Mouse (Mus musculus): ENCODE measurements around the gene Dus3l.

The Dus3l gene

GRCm38 (mm10) chr17:56751404-56752072 lies 13.0 kb upstream of the Dus3l start:
- intact Hi-C loops (cut with DNase I), result no loop called here

GRCm38 (mm10) chr17:56753452-56753851 lies 11.1 kb upstream of the Dus3l start:
- intact Hi-C loops (cut with DNase I), result no loop called here

- intact Hi-C loops (cut with DNase I), result loop anchor here (5.0 kb wide), 2 partner anchors 37 to 72 kb away; partner anchors contain the start of genes Ndufa11 and Vmac
These were observed 10.0 kb upstream of the Dus3l start for GRCm38 (mm10) chr17:56754271-56755185.

- intact Hi-C loops (cut with DNase I), result loop anchor here (5.0 kb wide), 2 partner anchors 40 to 75 kb away; partner anchors contain the start of genes Ndufa11 and Vmac
These were observed 7.7 kb upstream of the Dus3l start for GRCm38 (mm10) chr17:56756703-56757399.

GRCm38 (mm10) chr17:56757416-56758123 lies 7.0 kb upstream of the Dus3l start, which contains the start of gene Nrtn:
Gene Nrtn, minus strand, starts transcription at chr17:56757530.
- intact Hi-C loops (cut with DNase I), result loop anchor here (5.0 kb wide), 2 partner anchors 40 to 75 kb away; partner anchors contain the start of genes Ndufa11 and Vmac

- intact Hi-C loops (cut with DNase I), result loop anchor here (5.0 kb wide), 2 partner anchors 41 to 76 kb away; partner anchors contain the start of genes Ndufa11 and Vmac
These were observed 6.4 kb upstream of the Dus3l start for GRCm38 (mm10) chr17:56758132-56758531.

GRCm38 (mm10) chr17:56759261-56759660 lies 5.3 kb upstream of the Dus3l start:
- intact Hi-C loops (cut with DNase I), result loop anchor here (5.0 kb wide), 2 partner anchors 42 to 77 kb away; partner anchors contain the start of genes Ndufa11 and Vmac

- intact Hi-C loops (cut with DNase I), result no loop called here
These were observed 3.5 kb upstream of the Dus3l start for GRCm38 (mm10) chr17:56761077-56761476.

- intact Hi-C loops (cut with DNase I), result no loop called here
These were observed 2.6 kb upstream of the Dus3l start for GRCm38 (mm10) chr17:56761991-56762410.

- intact Hi-C loops (cut with DNase I), result no loop called here
These were observed 1.5 kb upstream of the Dus3l start for GRCm38 (mm10) chr17:56762769-56763731.

GRCm38 (mm10) chr17:56763741-56764250 lies 761 bp upstream of the Dus3l start:
- intact Hi-C loops (cut with DNase I), result no loop called here

GRCm38 (mm10) chr17:56765431-56765830 lies 874 bp downstream of the Dus3l start:
- intact Hi-C loops (cut with DNase I), result loop anchor here (5.0 kb wide), 1 partner anchor 37 kb away; no protein-coding TSS in a partner anchor

- intact Hi-C loops (cut with DNase I), result loop anchor here (5.0 kb wide), 1 partner anchor 35 kb away; no protein-coding TSS in a partner anchor
These were observed 2.3 kb downstream of the Dus3l start for GRCm38 (mm10) chr17:56766631-56767405.

GRCm38 (mm10) chr17:56767531-56768135 lies 3.1 kb downstream of the Dus3l start:
- intact Hi-C loops (cut with DNase I), result loop anchor here (5.0 kb wide), 1 partner anchor 35 kb away; no protein-coding TSS in a partner anchor

- intact Hi-C loops (cut with DNase I), result loop anchor here (5.0 kb wide), 1 partner anchor 33 kb away; no protein-coding TSS in a partner anchor
These were observed 4.4 kb downstream of the Dus3l start for GRCm38 (mm10) chr17:56768941-56769340.

GRCm38 (mm10) chr17:56769950-56770349 lies 5.4 kb downstream of the Dus3l start, which contains the start of gene Prr22:
Gene Prr22, plus strand, starts transcription at chr17:56770250.
- intact Hi-C loops (cut with DNase I), result loop anchor here (5.0 kb wide), 1 partner anchor 32 kb away; no protein-coding TSS in a partner anchor

- intact Hi-C loops (cut with DNase I), result no loop called here
These were observed 13.0 kb downstream of the Dus3l start for GRCm38 (mm10) chr17:56777568-56777967.

Measured in adrenal gland (tissue).